Mouse (Mus musculus) spleen, postnatal 14 days (tissue): Measurements from ENCODE around the gene Smarca4.

Experiments
- DNase-seq, 2 experiments: peaks; one replicate each; pipeline ENCODE4 v3.0.0; 2021 to 2022; ENCODE audit warnings: low spot score in 2 of 2

The Smarca4 gene

DNA sequence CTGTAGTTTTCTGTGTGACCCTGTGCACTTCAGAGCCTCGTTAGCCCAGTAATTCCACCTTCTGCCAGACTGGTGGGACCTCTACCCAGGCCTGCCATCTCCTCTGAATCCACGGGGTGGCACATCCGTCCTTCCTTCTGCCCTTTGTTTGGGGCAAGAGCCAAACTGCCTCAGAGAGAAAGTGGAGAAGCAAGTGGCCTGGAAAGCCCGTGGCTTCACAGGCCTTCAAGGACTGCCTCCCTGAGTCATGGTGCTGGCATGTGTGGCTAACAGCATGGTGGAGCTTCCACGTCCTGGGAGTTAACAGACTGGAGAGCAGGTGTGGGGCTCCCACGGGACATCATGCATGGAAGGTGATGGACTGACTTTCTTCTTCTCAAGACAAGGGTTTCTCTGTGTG lies 135.4 kb downstream of the Smarca4 start:
- DNase-seq: no peak

DNA sequence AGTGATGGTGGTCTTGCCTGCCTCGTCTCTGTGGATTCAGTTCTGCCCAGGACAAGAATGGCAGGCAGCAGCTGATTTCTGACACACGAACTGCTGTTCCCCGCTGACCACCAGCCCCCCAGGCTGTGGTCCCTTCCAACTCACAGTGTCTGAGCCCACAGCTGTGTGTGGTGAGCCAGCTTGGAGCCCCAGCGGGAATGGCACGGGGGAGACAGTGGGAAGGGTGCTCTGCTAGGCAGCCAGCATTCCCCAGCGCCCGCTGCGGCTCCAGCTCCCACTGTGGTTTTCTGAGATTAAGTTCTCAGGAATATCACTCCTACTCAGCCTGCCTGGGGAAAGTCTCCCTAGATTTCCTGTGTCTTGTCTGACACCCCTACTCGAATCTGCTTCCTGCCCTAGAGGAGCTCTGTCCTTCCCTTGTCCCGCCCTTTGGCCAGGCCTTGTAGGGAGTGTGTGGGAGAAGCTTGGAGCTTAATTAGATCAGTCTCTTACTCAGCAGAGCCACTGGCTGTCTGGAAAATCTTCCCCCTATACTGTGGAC lies 136.4 kb downstream of the Smarca4 start:
- no peak for DNase-seq
